Mouse (Mus musculus) erythroblast, adult 5-6 weeks (primary cell): ENCODE results near the gene Ipo9. TPM values are rescaled to one million over a fixed set of nuclear protein-coding genes. Genes with fewer than 3 reads are reported as not detected.

Experiments used
- total RNA-seq, 2 experiments: library from RNA; stranded (forward) in 1 of 2; stranded (reverse) in 1 of 2; fragments of 150-400 nt in 1 of 2; fragments of 200-764, 138-1000 nt in 1 of 2; gene quantifications; 2 replicates each; pipeline versions ENCODE4 v1.2.3 to v1.2.4; 2015 to 2017; ENCODE audit warnings: low replicate concordance in 2 of 2

Gene Ipo9
- total RNA-seq, 2 experiments from 2014 or later, result 11.0 to 17.2 TPM

Other genes starting within 250 kb of the Ipo9 start
- not detected in 2 replicates for gene Elf3, start 171.9 kb downstream of the Ipo9 start, total RNA-seq (2015; ENCODE audit: low replicate concordance)
- not detected in 2 replicates for gene Elf3, start 171.9 kb downstream of the Ipo9 start, total RNA-seq (2017; ENCODE audit: low replicate concordance)
- gene Rnpep, start 146.4 kb downstream of the Ipo9 start, total RNA-seq (2015; ENCODE audit: low replicate concordance), result 19.4 and 26.9 TPM in 2 replicates
- gene Rnpep, start 146.4 kb downstream of the Ipo9 start, total RNA-seq (2017; ENCODE audit: low replicate concordance), result 15.3 and 18.6 TPM in 2 replicates
- gene Timm17a, start 116.7 kb downstream of the Ipo9 start, total RNA-seq (2015; ENCODE audit: low replicate concordance), result 15.8 and 34.1 TPM in 2 replicates
- 3.3 TPM in 2 replicates for gene Timm17a, start 116.7 kb downstream of the Ipo9 start, total RNA-seq (2017; ENCODE audit: low replicate concordance)
- not detected in 2 replicates for gene Lmod1, start 105.7 kb downstream of the Ipo9 start, total RNA-seq (2015; ENCODE audit: low replicate concordance)
- not detected in 2 replicates for gene Lmod1, start 105.7 kb downstream of the Ipo9 start, total RNA-seq (2017; ENCODE audit: low replicate concordance)
- 0.63 TPM in 1 of 2 replicates, not detected in the other for gene Shisa4, start 55.3 kb downstream of the Ipo9 start, total RNA-seq (2015; ENCODE audit: low replicate concordance)
- gene Shisa4, start 55.3 kb downstream of the Ipo9 start, total RNA-seq (2017; ENCODE audit: low replicate concordance), result not detected in 2 replicates
- gene Nav1, start 176.8 kb upstream of the Ipo9 start, total RNA-seq (2015; ENCODE audit: low replicate concordance), result 1.5 and 1.7 TPM in 2 replicates
- 0.77 and 1.4 TPM in 2 replicates for gene Nav1, start 176.8 kb upstream of the Ipo9 start, total RNA-seq (2017; ENCODE audit: low replicate concordance)